Mouse (Mus musculus) gastrocnemius, postnatal 10 days (tissue): ENCODE data around the gene Glb1l2. TPM values are rescaled to one million over a fixed set of nuclear protein-coding genes. Genes with fewer than 3 reads are reported as not detected.
A peak's percentile ranks its signal among the peaks of the same experiment; 100 is the strongest.

Experiments
- DNase-seq: peaks from one replicate; pipeline ENCODE4 v3.0.0; 2021; ENCODE audit warnings: mixed read lengths
- long read RNA-seq, 2 experiments: library from polyadenylated mRNA; stranded (forward); transcript quantifications; one replicate each; pipeline ENCODE4 v2.0.0; 2021
- total RNA-seq, 2 experiments: library from RNA; stranded (reverse); gene quantifications; 2 replicates each; pipeline ENCODE4 v1.2.3; 2021

Glb1l2 gene
- 1 to 10 TPM; 2.7 to 4.4 TPM for total RNA-seq
- long read RNA-seq, experiment 1, transcript Glb1l2-202 (19 exons, 3,688 nt), result major isoform, 5 of 5 reads
- long read RNA-seq, experiment 1, partial matches to known transcripts, result 0 of 5 reads
- long read RNA-seq, experiment 1, other reads (novel, unspliced or antisense), result 0 of 5 reads
- long read RNA-seq, experiment 2, partial matches to known transcripts, result 1 of 3 reads
- long read RNA-seq, experiment 2, other reads (novel, unspliced or antisense), result 2 of 3 reads

- DNase-seq, result peak; percentile 79
Measured at GRCm38 (mm10) chr9:26805935-26806666, at the start of gene Glb1l2. Gene Glb1l2 (minus strand): TSS chr9:26806468.

- no peak for DNase-seq
Measured at GRCm38 (mm10) chr9:26831089-26831488, 24.8 kb upstream of the Glb1l2 start.

- DNase-seq, result no peak
Measured at GRCm38 (mm10) chr9:26819942-26820341, 13.7 kb upstream of the Glb1l2 start.

GRCm38 (mm10) chr9:26808735-26809134 lies 2.5 kb upstream of the Glb1l2 start:
- no peak for DNase-seq

- no peak for DNase-seq
Measured at GRCm38 (mm10) chr9:26804321-26804720, 1.9 kb downstream of the Glb1l2 start.

GRCm38 (mm10) chr9:26800357-26800756 lies 5.9 kb downstream of the Glb1l2 start:
- DNase-seq, result no peak

- no peak for DNase-seq
Measured at GRCm38 (mm10) chr9:26798731-26799130, 7.5 kb downstream of the Glb1l2 start.

- DNase-seq, result no peak
Measured at GRCm38 (mm10) chr9:26798205-26798604, 8.1 kb downstream of the Glb1l2 start.

GRCm38 (mm10) chr9:26792829-26793228 lies 13.4 kb downstream of the Glb1l2 start:
- DNase-seq, result no peak

- DNase-seq, result no peak
Measured at GRCm38 (mm10) chr9:26783414-26783975, 22.8 kb downstream of the Glb1l2 start.

- no peak for DNase-seq
Measured at GRCm38 (mm10) chr9:26778421-26778820, 27.8 kb downstream of the Glb1l2 start.

GRCm38 (mm10) chr9:26776122-26776902 lies 30.0 kb downstream of the Glb1l2 start:
- peak; percentile 15 for DNase-seq

GRCm38 (mm10) chr9:26775700-26776099 lies 30.6 kb downstream of the Glb1l2 start:
- no peak for DNase-seq

- DNase-seq, result no peak
Measured at GRCm38 (mm10) chr9:26768181-26768580, 38.1 kb downstream of the Glb1l2 start.

- DNase-seq, result no peak
Measured at GRCm38 (mm10) chr9:26762477-26762876, 43.8 kb downstream of the Glb1l2 start.

- DNase-seq, result no peak
Measured at GRCm38 (mm10) chr9:26760576-26760975, 45.7 kb downstream of the Glb1l2 start.

GRCm38 (mm10) chr9:26760081-26760480 lies 46.2 kb downstream of the Glb1l2 start:
- DNase-seq, result peak; percentile 22

- DNase-seq, result no peak
Measured at GRCm38 (mm10) chr9:26748893-26749292, 57.4 kb downstream of the Glb1l2 start.

- no peak for DNase-seq
Measured at GRCm38 (mm10) chr9:26747121-26747520, 59.1 kb downstream of the Glb1l2 start.

GRCm38 (mm10) chr9:26742817-26743216 lies 63.5 kb downstream of the Glb1l2 start:
- DNase-seq, result peak; percentile 55

GRCm38 (mm10) chr9:26737116-26737515 lies 69.2 kb downstream of the Glb1l2 start:
- no peak for DNase-seq

GRCm38 (mm10) chr9:26733986-26734385 lies 72.3 kb downstream of the Glb1l2 start:
- DNase-seq, result no peak
